Mouse (Mus musculus) megakaryocyte, embryonic 14.5 days (primary cell): ENCODE results near the gene Emp2.

ENCODE experiments used
- FLI1 ChIP-seq: IDR thresholded peaks from 2 replicates; pipeline ENCODE4 v1.6.1; 2012; ENCODE audit warnings: low read length, inconsistent platforms, mixed read lengths
- GATA1 ChIP-seq: IDR thresholded peaks from 3 replicates; pipeline ENCODE4 v1.6.1; 2012; ENCODE audit warnings: mixed read lengths, low read length, inconsistent platforms, borderline replicate concordance

- TF ChIP-seq GATA1 (no peak), FLI1 (no peak)
Measured at GRCm38 (mm10) chr16:10341110-10341509, 27.3 kb upstream of the Emp2 start.
